ENCODE assay signal across 7 mouse cellular contexts in the genomic region with DNA sequence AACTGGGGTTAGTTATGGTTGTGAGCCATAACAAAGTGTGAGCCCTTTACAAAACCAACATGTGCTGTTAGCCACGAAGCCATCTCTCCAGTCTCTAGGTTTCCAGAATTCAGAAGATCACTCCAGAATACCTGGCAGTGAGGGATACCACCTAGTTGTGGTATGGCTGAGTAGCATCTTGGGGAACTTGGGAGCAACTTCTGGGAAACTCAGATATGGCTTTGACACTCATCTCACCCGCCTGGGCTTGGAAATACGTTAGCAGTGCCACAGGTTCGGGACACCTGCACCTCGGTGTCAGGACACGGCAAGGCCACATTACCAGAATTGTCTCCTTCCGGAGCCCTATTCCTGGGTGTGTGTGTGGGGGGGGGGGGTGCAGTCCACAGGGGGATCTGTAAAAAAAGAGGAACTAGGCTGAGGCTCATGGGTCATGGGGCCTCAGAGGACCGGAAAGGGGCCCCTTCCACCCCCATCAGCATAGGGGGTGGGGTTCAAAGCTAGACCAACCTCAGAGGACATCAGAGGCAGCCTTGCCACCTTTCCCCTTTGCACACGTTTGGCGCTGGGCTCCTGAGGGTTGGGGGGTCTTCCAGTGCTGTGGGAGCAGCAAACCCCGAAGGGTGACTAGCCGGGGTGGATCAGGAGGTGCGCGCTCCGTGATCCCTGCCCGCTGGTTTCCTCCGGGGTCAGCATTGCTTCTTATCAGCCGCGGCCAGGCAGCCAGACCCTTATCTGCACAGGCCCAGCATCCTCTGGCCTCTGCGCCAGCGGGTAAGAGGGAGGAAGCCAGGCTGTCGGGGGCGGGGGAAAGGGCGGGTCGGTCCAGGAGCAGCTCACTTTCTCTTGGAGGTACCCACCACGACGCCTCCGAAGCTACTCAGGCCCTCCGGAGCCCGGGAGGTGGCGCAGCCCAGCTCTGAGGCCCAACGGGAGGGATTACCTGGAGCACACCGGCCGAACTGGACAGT. TPM values are rescaled to one million over a fixed set of nuclear protein-coding genes. Genes with fewer than 3 reads are reported as not detected.
A peak's percentile ranks its signal among the peaks of the same experiment; 100 is the strongest.
DNase-seq lines count a peak whose midpoint lies in the region; ATAC-seq and TF ChIP-seq lines count a peak whose summit lies in the region.

A gene (plus strand): TSS at position 517 of the 971 bp plus-strand sequence.

- H3K27me3 ChIP-seq in heart, embryonic 10.5 days (ENCODE audit: insufficient read depth, poor library complexity, severe bottlenecking): peaks cover 49% of the 10 kb centered on the region
- peaks cover 4% of the 10 kb centered on the region; the same call in 1 of the 2 replicates for H3K27me3 ChIP-seq in kidney, adult 2 months (replicated peaks; ENCODE audit: control insufficient read depth, insufficient read depth, low read length)
- H3K27me3 ChIP-seq in lung, embryonic 16.5 days (ENCODE audit: control insufficient read depth, insufficient read depth, low read depth, low read length): no peaks in the 10 kb centered on the region; the same call in 1 of the 2 replicates

- 5% methylated on average over 34 of the region's 34 CpGs for WGBS in heart, embryonic 10.5 days
- WGBS in kidney, adult 2 months: 21% methylated on average over 34 of the region's 34 CpGs
- WGBS in lung, embryonic 16.5 days: 9% methylated on average over 33 of the region's 34 CpGs

- H3K36me3 ChIP-seq in heart, embryonic 10.5 days: peaks cover 36% of the 10 kb centered on the region
- H3K36me3 ChIP-seq in kidney, adult 2 months (ENCODE audit: control insufficient read depth, insufficient read depth, low read length): no peaks in the 10 kb centered on the region
- peaks cover 15% of the 10 kb centered on the region for H3K36me3 ChIP-seq in lung, embryonic 16.5 days (ENCODE audit: control insufficient read depth, insufficient read depth, low read length)

- peak; percentile 63 for DNase-seq in ZHBTc4 (ENCODE audit: low read depth, low spot score)
- peak; percentile 65 for DNase-seq in embryo, embryonic 9.5 days (ENCODE audit: extremely low spot score)
- DNase-seq in heart, embryonic 10.5 days (ENCODE audit: low spot score): peak; percentile 97
- DNase-seq in kidney, adult 2 months: peak; percentile 84
- DNase-seq in spleen, adult 12 weeks (ENCODE audit: low spot score): peak; percentile 93
- DNase-seq in adipocyte (ENCODE audit: low spot score): no peak

- H3K4me1 ChIP-seq in heart, embryonic 10.5 days: peaks cover 60% of the 10 kb centered on the region
- 0 out of 2 replicates have a peak, but pooled peaks cover 3% of the 10 kb centered on the region for H3K4me1 ChIP-seq in kidney, adult 2 months (ENCODE audit: control insufficient read depth, insufficient read depth, low read length)
- peaks cover 31% of the 10 kb centered on the region for H3K4me1 ChIP-seq in lung, embryonic 16.5 days (replicated peaks; ENCODE audit: control insufficient read depth, insufficient read depth, low read length)

- peak within 1 kb of the TSS; percentile 60 for H3K4me2 ChIP-seq in lung, embryonic 16.5 days (ENCODE audit: low read depth, low read length)

- no peak for TF ChIP-seq CTCF in kidney, adult 2 months (conservative IDR thresholded peaks at IDR 0.05; ENCODE audit: insufficient read depth, insufficient read length, low read depth, low read length)

- peak within 1 kb of the TSS; percentile 53 for H3K4me3 ChIP-seq in heart, embryonic 10.5 days
- peak within 1 kb of the TSS; percentile 24; the same call in 1 of the 2 replicates for H3K4me3 ChIP-seq in kidney, adult 2 months (ENCODE audit: insufficient read depth, low read depth, low read length)
- peak within 1 kb of the TSS; percentile 42 for H3K4me3 ChIP-seq in lung, embryonic 16.5 days (ENCODE audit: low read length)

- H3K27ac ChIP-seq in heart, embryonic 10.5 days: peak within 1 kb of the TSS; percentile 84
- peak within 1 kb of the TSS; percentile 32 for H3K27ac ChIP-seq in kidney, adult 2 months (ENCODE audit: insufficient read depth, low read depth, low read length)
- H3K27ac ChIP-seq in lung, embryonic 16.5 days (ENCODE audit: low read length): peak within 1 kb of the TSS; percentile 85

- peak within 1 kb of the TSS; percentile 50 for H3K9ac ChIP-seq in lung, embryonic 16.5 days (ENCODE audit: low read length)

- no peaks in the 10 kb centered on the region for H3K9me3 ChIP-seq in heart, embryonic 10.5 days
- no peaks in the 10 kb centered on the region for H3K9me3 ChIP-seq in lung, embryonic 16.5 days (ENCODE audit: control insufficient read depth, low read length)

- peak; percentile 64 for ATAC-seq in lung, embryonic 16.5 days (ENCODE audit: low read depth)

- no peak for TF ChIP-seq POLR2A in kidney, adult 2 months (IDR thresholded peaks at IDR 0.05; ENCODE audit: low read depth, low read length)

RNA-seq across cellular contexts. Expression of the gene that starts here (rescaled TPM):
- 18.5 and 19.3 TPM in 2 replicates for polyA plus RNA-seq in heart, embryonic 10.5 days (2016; fragmentation: Nextera tagmentation; extraction: Ambion mirVana)
- 3.2 and 4.1 TPM in 2 replicates for polyA plus RNA-seq in kidney, adult 2 months (2012; rRNA removed)
- polyA plus RNA-seq in lung, embryonic 16.5 days (2015; fragmentation: Nextera tagmentation; extraction: Ambion mirVana): 11.4 and 12.5 TPM in 2 replicates

Comparison
In these comparisons a context has a peak if more than half of its experiments do, and no peak if none do; other contexts are left out.
1. H3K27ac ChIP-seq: peak in every context shown above with its lines; median percentile 85 in lung, embryonic 16.5 days; 84 in heart, embryonic 10.5 days; 32 in kidney, adult 2 months.